Mouse (Mus musculus): ENCODE results near the gene Tmem50b.

The Tmem50b gene

DNA sequence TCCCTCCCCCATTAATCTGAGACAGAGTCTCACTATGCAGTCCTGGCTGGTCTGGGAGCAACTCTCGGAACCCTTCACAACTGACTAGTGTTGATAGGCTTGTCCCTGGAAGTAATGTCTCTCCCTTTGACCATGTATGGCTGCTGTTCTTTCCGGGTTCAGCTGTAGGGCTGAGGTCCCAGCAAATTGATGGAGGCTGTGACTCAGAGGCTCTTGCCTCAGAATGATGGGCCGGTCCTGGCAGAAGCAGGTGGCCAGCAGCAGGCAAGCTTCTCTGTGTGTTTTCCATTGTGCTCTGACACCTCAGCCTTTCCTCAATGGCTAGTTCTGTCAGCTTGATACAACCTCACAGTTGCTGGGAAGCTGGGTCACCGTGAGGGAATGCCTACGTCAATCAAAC, 14.9 kb upstream of the Tmem50b start:
- in situ Hi-C loops (cut with MboI, MseI), result no loop called here

DNA sequence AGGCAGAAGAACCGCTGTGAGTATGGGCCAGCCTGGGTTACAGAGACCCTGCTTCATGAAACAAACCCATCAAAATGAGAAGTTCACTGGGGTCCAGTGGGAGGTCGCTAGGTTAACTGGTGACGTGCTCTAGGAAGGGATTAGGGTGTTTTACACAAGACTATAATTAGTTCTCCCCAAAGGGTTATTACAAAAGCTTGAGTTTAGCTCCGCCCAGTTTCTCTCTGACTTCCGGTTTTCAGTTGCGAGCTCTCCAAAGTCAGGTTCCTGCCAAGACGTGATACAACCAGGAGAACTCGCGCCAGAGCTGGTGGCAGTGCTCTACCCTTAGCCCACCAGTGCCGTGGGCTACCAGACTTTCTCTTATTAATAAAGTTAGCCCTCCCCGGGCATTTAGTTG, 13.6 kb upstream of the Tmem50b start:
- in situ Hi-C loops (cut with MboI, MseI), result no loop called here

DNA sequence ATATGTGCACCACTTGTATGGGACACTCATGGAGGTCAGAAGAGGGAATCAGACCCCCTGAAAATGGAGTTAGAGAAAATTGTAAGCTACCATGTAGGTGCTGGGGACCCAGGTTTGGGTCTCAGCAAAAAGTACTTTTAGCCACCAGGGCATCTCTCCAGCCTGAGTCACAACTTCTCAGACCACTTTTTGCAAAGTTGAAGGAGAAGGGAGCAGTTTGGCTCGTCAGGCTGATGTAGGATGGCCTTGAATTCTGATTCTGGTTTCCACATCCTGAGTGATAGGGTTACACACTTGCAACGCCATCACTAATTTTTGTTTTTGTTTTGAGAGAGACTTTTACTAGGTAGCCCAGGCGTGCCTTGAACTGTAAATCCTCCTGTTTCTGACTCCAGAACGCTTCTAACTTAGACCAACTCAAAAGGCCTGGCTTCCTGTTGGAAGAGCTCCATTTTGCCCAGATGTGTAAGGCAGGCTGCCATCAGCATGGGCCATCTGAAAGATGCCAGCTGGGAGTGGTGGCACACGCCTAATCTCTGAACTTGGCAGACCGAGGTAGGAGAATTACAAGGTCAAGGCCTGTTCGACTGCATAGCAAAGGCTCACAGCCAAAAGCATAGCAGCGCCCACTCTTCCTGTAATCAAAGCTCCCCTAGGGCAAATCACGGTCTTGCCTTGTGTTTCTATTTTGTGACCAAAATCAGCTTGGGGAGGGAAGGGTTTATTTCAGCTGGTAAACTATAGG, 12.1 kb upstream of the Tmem50b start:
- in situ Hi-C loops (cut with MboI, MseI), result no loop called here

DNA sequence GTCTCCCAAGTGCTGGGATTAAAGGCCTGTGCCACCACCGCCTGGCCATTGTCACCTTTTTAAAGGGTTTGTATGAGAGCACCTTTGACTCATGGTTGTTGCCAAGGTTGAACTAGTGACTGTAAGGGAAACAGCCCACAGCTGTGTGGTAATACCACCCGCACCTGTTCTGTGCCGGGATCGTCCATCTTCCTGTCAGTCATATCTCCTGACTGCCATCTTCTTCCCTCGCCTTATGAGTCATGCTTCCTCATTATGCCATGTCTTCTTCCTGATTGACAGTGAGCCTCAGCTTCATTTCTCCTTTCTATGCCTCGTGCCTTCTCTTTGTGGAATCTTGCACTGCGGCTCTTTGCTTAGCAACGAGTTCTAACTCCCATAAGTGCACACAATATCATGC, 9.4 kb upstream of the Tmem50b start:
- in situ Hi-C loops (cut with MboI, MseI), result no loop called here

DNA sequence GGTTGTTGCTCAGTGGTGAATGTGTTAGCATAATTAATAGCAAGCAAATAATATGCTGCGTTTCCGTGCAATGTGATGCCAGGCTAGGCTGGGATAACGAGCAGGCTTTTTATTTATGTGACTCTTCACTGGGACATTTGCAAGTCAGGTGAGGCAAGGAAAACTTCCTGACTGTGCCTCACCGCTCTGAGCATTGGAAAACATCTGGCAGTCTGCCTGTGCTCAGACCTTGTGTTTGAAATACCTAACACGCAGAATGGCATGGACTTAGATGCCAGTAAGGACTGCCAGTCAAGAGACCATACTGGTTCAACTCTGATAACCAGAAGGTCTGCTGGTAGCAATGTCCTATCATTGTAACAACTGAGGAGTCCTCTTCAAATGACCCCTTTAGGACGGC, 7.6 kb upstream of the Tmem50b start:
- in situ Hi-C loops (cut with MboI, MseI), result no loop called here

DNA sequence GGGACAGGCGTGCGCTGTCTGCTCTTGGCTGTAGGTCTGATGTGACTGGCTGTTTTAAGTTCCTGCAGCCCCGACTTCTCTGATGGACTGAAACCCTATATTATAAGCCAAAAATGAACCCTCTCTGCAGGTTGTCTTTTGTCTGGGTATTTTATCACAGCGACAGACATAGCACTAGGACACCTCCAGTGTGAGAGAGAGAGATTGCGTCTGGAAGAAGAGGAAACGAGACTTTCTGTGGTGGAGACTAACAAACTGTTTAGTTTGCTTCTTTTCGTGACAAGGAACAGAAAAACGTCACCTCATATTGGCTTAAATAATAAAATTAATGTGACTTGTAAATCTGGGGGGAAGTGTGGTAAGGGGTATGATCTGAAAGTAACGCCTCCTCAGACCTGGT, 4.1 kb upstream of the Tmem50b start:
- in situ Hi-C loops (cut with MboI, MseI), result no loop called here

DNA sequence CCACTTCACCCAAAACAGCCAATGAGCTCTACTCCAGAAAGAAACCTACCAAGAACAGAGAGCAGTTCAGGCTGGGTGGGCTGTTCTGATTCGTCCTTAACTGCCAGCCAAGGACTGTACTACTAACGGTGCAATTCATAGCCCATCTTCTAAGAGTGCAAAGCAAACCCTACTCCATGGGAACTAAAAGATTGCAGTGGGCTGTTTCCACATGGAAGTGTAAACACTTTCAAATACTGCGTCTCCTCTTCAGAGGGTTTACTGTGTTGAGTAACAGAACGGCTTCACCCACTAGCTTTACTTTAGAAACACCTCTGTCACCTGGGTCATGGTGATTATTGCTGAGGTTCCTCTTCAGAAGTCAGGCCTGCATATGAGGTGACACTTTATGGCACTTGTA, 3.5 kb upstream of the Tmem50b start:
- in situ Hi-C loops (cut with MboI, MseI), result no loop called here

DNA sequence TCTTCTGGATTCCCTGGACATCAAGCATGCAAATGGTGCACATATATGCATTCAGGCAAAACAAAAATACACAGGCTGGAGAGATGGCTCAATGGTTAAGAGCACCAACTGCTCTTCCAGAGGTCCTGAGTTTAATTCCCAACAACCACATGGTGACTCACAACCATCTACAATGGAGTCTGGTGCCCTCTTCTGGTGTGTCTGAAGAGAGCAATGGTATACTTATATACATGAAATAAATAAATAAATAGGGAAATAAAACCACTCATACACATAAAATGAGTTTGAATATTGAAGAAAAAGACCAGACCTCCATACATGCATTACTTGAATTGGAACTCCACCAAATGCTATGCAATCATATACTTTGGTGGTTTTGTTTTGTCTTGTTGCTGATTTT, 1.6 kb upstream of the Tmem50b start:
- in situ Hi-C loops (cut with MboI, MseI), result no loop called here

DNA sequence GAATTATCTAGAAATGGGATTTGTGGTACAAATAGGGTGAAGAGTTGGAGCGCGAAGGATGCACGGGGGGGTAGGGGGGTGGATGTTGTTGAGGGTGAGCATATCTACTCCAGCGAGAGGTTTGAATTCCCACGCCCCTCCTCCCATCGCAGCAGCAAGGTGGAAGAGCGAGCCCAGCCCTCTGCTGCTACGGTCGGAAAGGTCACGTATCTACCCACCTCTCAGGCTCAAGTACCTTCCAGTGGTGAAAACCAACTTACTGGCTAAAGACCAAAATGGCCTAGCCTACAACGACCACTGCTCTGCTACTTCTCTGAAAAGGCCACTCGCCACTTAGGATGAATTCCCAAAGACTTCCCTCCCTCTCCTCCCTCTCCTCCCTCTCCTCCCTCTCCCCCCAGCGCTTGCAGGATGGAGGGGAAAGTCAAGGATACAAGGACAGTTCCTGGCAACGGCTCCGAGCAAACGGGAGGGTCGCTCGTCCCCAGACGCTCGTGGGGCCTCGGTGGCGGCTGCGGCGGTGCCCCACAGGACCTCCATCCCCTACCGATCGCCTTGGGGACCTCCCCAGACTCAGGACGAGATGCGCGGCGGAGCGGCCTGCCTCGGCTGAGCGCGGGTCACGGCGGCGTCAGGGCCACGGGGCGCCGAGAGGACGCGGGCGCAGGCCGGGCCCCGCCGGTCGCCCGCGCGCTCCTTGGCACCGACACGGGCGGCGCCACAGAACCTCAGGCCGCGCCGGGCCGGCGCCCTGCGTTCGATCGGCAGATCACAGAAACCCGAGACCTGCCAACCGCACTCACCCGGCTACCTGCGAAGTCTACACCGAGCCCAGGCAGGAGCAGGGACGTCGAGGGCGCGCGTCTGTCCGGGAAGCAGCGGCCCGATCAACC, 575 bp downstream of the Tmem50b start:
- in situ Hi-C loops (cut with MboI, MseI), result no loop called here

DNA sequence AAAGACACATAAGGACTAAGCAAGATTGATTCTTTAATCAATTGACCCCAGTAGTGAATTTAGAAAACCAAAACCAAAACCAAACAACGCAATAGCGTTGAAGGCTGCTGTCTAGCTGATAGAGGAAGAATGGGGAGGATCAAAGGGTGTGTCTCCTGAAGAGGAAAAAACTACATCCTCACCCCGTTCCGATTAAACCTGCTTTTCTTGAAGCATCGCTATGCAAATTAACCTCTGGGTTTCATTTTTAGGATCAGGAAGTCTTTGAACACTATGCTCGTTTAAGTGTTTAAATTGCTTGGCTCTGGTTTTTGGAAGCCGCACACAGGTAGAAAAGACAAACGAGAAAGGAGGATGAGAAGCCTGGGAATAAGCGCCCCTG, 1.2 kb downstream of the Tmem50b start:
- in situ Hi-C loops (cut with MboI, MseI), result no loop called here

DNA sequence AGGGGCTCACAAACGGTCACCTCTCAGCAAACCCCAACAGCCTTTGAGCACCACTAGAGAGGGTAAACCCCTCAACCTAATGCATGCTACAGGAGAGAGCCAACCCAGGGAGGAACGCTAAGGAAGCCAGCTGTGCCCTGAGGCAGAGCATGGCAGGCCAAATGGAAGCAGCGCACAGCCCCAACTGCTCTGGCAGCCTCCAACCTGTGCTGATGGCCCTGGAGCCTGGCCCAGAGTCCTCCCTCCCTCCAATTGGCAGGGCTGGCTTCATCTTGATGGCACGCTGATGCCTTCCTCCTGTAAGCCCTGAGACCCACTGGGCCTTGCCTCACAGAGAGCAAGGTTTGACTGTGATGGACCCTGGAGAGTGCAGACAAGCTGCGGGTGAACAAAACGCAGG, 2.5 kb downstream of the Tmem50b start:
- in situ Hi-C loops (cut with MboI, MseI), result no loop called here

DNA sequence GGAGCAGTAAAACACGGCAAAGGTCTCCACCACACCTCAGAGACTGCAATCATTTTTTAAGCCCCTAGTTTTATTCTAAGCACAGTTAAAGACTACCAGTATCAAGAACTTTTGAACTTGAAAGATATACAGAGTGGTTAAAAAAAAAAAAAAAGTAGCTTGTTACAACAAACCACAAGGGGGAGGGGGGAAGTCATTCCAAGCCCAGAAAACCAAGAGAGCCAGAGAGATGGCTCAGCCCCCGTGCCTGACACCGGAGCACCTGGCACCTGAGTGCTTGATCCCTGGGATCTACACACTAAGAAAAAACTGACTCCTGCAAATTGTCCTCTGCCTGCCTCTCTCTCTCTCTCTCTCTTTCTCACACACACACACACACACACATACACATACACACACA, 4.3 kb downstream of the Tmem50b start:
- in situ Hi-C loops (cut with MboI, MseI), result no loop called here

DNA sequence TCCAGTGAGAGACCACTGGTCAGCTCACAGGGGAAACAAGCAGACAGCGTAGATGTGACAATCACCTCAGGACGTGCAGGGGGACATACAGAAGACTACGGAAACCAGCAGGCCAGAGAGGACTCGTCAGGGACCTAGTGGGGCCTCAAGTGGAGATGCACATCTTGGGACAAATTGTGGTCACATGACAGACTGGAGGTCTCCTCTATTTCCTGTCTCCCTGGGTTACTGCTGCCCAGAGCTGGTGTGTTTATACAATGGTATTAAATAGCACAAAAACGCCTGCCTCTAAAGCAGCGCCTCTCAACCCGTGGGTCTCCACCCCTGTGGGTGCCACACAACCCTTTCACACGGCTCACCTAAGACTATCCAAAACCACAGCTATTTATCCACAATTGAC, 5.4 kb downstream of the Tmem50b start:
- in situ Hi-C loops (cut with MboI, MseI), result no loop called here

DNA sequence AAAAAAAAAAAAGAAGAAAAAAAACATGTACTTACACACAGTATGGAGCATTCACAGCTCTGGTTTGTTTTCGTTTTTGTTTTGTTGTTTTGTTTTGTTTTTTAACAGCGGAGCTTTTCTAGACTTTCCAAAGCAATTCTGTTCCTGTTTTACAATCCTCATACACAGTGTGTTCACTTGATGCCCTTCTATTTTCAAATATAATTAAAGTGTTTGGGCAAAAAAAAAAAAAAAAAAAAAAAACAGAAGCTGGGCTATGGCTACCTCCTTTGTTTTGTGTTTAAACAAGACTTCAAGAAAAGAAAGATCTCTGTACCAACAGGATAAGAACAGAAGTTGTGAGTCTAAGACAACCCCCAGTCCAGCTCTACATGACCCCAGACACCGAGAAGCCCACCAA, 8.9 kb downstream of the Tmem50b start:
- in situ Hi-C loops (cut with MboI, MseI), result loop anchor here (5.0 kb wide), 1 partner anchor 231 kb away; no protein-coding TSS in a partner anchor

DNA sequence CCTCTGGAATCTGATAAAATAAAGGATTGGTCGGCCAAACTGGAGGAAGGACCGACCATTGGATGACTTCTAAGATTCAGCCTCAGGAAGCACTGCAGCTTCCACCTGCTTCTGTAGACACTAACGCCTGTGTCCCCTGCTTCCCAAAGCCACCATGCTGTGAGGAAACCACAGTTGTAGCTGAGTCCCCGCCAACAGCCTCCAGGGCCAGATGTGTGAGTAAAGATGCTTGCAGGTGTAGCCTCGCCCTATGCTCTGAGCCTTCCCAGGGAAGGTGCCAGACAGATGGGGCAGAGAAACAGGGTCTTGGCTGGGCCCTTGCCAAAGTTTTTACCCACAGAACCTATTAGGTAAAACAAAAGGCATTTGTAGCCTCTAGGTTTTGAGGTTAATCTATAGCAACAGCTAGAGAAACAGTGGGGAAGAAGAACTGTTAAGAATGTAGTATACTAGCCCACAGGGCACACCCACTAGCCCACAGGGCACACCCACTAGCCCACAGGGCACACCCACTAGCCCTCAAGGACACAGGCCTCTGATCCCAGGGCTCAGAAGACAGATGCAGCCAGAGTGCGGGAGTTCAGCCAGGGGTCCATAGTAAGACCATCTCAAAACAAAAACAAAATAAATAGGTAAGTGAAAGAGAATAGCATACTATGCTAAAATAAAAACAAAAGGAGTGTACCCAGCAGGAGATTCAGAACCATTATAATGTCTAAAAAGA, 9.7 kb downstream of the Tmem50b start:
- in situ Hi-C loops (cut with MboI, MseI), result loop anchor here (5.0 kb wide), 1 partner anchor 231 kb away; no protein-coding TSS in a partner anchor

DNA sequence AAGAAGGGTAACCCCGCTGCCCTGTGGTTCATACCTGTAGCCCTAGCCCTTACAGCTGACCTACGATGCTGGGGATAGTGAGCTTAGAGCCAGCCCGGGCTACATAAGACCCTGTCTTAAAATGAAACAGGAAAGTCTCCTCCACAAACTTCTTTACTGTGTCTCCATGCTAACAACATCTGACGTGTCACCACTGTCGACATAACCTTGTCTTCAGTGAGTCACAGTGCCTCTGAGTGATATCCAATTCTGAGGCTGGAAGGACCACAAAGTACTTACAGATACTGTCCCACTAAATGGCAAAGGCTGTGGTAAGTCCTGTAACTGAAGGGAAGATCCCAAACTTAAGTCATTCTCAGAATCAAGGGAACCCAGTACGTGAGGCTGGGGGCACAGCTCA, 11.4 kb downstream of the Tmem50b start:
- in situ Hi-C loops (cut with MboI, MseI), result loop anchor here (5.0 kb wide), 1 partner anchor 229 kb away; no protein-coding TSS in a partner anchor

DNA sequence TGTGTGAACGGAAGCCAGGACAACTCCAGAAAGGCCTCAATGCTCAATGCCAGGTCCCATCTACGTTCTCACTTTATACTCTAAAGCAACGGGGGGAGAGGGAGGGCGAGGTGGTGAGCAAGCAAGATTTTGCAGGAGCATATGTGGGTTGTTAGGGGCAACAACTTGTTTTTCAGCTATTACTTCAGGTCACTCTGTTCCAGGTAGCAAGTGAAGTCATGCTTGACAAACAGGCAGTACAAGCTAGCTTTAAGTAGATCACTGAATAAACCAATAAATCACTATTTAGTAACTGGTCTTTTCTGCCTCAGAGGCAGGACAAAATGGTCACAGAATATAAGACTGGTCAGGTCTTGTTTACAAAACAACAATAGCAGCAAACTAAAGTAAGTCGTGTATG, 12.0 kb downstream of the Tmem50b start:
- in situ Hi-C loops (cut with MboI, MseI), result loop anchor here (5.0 kb wide), 1 partner anchor 228 kb away; no protein-coding TSS in a partner anchor

DNA sequence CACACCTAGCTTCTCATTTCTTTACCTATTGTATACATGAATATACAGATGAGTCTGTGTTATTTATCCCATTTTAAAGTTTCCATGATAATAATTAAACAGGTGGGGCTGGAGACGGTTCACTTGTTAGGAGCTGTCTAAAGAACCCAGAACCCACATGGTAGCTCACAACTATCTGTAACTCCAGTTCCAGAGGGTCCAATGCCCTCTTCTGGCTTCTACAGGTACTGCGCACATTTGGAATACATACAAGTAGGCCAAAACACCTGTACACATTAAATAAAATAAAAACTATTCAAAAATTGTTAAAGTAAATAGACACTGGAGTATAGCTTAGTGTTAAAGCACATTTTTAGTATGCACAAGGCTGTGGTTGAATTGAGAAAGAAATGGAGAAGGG, 15.3 kb downstream of the Tmem50b start:
- in situ Hi-C loops (cut with MboI, MseI), result loop anchor here (5.0 kb wide), 1 partner anchor 70 kb away; no protein-coding TSS in a partner anchor

DNA sequence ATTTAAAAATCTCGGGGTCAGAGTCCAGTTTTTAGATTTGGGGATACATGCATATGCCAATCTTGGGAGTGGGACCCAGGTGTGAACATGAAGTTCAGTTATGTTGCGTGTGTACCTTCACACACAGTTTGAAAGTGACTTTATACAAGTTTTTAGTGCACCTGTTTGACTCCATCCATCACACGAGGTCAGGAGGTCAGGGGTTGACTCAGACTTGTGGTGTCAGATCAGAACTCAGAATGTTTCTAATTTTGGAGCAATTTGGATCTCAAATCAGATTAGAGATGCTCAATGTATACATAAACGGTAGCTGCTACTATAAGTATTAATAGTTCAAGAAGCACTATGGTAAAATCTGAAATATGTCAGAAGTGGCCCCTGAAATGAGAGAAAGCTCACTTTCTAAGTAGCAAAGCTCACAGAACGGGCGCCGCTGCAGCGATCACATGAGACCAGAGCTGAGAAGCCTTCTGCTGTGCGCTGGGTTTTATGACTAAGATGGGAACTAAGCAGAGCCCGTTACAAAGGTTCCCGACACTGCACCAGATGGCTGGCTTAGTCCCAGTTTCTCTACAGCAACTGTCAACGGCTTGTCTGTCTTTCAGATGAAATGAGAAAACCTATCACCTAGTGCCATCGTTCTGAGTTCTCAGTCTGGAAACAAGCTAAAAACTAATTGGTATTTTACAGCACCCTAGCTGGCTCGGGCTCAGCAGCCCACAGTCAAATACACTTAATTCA, 18.4 kb downstream of the Tmem50b start:
- in situ Hi-C loops (cut with MboI, MseI), result no loop called here

DNA sequence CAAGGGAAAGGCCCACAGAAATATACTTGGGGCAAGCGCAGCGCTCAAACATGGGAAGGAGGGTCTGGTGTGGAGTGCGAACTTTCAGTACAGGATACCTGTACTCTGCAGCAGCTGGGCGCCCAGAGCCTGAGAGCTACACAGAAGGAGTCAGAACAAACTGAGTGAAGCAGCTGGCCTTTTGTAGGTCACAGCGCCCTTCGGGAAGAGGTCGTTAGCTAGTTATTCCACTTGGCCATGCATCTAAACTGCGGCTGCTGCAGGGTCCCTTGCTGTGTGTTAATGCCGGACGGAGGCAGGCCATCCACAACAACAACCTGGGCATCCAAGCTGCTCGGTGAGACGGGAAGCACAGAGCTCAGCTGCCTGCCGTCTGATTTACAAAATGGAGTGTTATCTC, 22.4 kb downstream of the Tmem50b start:
- in situ Hi-C loops (cut with MboI, MseI), result no loop called here

DNA sequence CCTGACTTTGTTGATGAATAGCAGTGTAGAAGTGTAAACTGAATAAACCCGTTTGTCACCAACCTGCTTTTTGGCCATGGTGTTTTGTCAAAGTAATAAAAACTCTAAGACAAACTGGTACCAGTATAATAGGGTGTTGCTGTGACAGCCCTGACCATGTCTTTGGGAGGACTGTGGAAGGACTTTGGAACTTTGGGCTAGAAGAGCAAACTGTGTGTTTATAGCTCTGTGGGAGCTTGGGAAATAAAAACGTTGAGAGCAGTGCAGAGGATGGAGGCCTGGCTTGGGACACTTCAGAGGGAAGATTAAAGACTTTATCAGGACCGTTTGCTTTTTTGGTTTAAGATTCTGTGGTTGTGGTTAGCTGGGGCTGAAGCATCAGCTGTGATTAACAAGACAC, 26.5 kb downstream of the Tmem50b start:
- in situ Hi-C loops (cut with MboI, MseI), result no loop called here
